Comparison of ENCODE assay signal across 8 mouse cellular contexts in the genomic region with DNA sequence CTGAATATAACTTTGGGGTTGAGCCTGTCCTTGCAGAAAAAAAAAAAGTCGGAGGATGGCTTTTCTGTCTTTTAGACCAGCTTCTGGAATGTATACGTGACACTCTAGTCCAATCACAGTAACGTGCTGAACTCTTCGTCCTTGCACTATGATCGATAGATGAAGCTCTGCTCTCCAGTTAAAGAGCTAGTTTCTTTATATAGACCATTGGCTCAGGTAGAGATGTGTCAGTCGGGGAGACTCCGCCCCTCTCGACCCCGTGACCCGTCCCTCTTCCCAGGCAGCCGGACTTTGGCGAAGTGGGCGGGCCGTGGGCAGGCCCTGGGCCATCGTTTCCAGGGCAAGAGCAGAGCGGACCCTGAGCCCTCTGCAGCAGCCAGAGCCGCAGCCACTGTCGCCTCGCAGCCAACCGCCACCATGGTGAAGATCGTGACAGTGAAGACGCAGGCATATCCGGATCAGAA. TPM values are rescaled to one million over a fixed set of nuclear protein-coding genes. Genes with fewer than 3 reads are reported as not detected.
A peak's percentile ranks its signal among the peaks of the same experiment; 100 is the strongest.
DNase-seq lines count a peak whose midpoint lies in the region; ATAC-seq and TF ChIP-seq lines count a peak whose summit lies in the region.

A gene (plus strand): TSS at position 266 of the 464 bp plus-strand sequence.

- intact Hi-C loops in left cerebral cortex, postnatal 10 days (cut with DNase I) = no loop called here

- DNase-seq in neural tube, embryonic 11.5 days (ENCODE audit: low spot score) = peak; percentile 78
- DNase-seq in neural tube, embryonic 10.5 days (ENCODE audit: extremely low spot score, low spot score) = no peak
- no peak for DNase-seq in gonadal fat pad, adult 2 months (ENCODE audit: low read depth)
- DNase-seq in left cerebral cortex, postnatal 10 days (ENCODE audit: extremely low spot score in 1 of 2, low spot score in 2 of 2) = peak in 1 of 2 experiments; percentile 90
- peak; percentile 33 to 78 for DNase-seq in spleen, adult 2 months (ENCODE audit: low read depth in 1 of 2, low spot score in 2 of 2)

- no peaks in the 10 kb centered on the region for H3K27me3 ChIP-seq in neural tube, embryonic 11.5 days (ENCODE audit: control insufficient read depth, insufficient read depth, low read length)
- no peaks in the 10 kb centered on the region for H3K27me3 ChIP-seq in intestine, embryonic 15.5 days (replicated peaks)
- no peaks in the 10 kb centered on the region for H3K27me3 ChIP-seq in megakaryocyte, embryonic 14.5 days (replicated peaks)
- H3K27me3 ChIP-seq in spleen, adult 2 months (ENCODE audit: control insufficient read depth, insufficient read depth, low read length) = no peaks in the 10 kb centered on the region

- ATAC-seq in neural tube, embryonic 11.5 days (ENCODE audit: insufficient read depth, low FRiP score, low TSS enrichment) = peak; percentile 80
- peak; percentile 92 for ATAC-seq in intestine, embryonic 15.5 days

- no peaks in the 10 kb centered on the region for H3K36me3 ChIP-seq in neural tube, embryonic 11.5 days (ENCODE audit: control insufficient read depth, insufficient read depth, low read length)
- H3K36me3 ChIP-seq in intestine, embryonic 15.5 days = no peaks in the 10 kb centered on the region
- H3K36me3 ChIP-seq in megakaryocyte, embryonic 14.5 days (replicated peaks; ENCODE audit: low read length) = peaks cover 29% of the 10 kb centered on the region
- H3K36me3 ChIP-seq in spleen, adult 2 months (ENCODE audit: control insufficient read depth, insufficient read depth, low read length) = no peaks in the 10 kb centered on the region

- H3K9ac ChIP-seq in neural tube, embryonic 11.5 days (ENCODE audit: low read length) = peak within 1 kb of the TSS; percentile 55
- peak within 1 kb of the TSS; percentile 77 for H3K9ac ChIP-seq in intestine, embryonic 15.5 days

- no peak for TF ChIP-seq CTCF in cortical plate, adult 2 months (IDR thresholded peaks at IDR 0.05; ENCODE audit: extremely low read depth, insufficient read depth, low read length)
- no peak for TF ChIP-seq CTCF in spleen, adult 2 months (IDR thresholded peaks at IDR 0.05; ENCODE audit: extremely low read depth, insufficient read depth, insufficient read length, insufficient replicate concordance)

- H3K27ac ChIP-seq in neural tube, embryonic 11.5 days (ENCODE audit: low read depth, low read length) = peak within 1 kb of the TSS; percentile 68
- H3K27ac ChIP-seq in cortical plate, adult 2 months (ENCODE audit: insufficient read depth, low read length) = peak within 1 kb of the TSS; percentile 90
- H3K27ac ChIP-seq in intestine, embryonic 15.5 days = peak within 1 kb of the TSS; percentile 99
- peak within 1 kb of the TSS; percentile 63 for H3K27ac ChIP-seq in spleen, adult 2 months (ENCODE audit: insufficient read depth, low read length)

- peak; percentile 61; the same call in 1 of the 2 replicates for TF ChIP-seq POLR2A in cortical plate, adult 2 months (IDR thresholded peaks at IDR 0.05; ENCODE audit: extremely low read depth, insufficient read depth, low read length)
- TF ChIP-seq POLR2A in spleen, adult 2 months (IDR thresholded peaks at IDR 0.05; ENCODE audit: low read depth, low read length) = no peak; the same call in 1 of the 2 replicates

- peak within 1 kb of the TSS; percentile 76 for H3K4me2 ChIP-seq in neural tube, embryonic 11.5 days (ENCODE audit: low read depth)
- peak within 1 kb of the TSS; percentile 91 for H3K4me2 ChIP-seq in intestine, embryonic 15.5 days (replicated peaks)

- 4% methylated on average over 23 of the region's 23 CpGs for WGBS in neural tube, embryonic 11.5 days
- 2% methylated on average over 23 of the region's 23 CpGs for WGBS in intestine, embryonic 15.5 days
- WGBS in spleen, adult 2 months = 2% methylated on average over 23 of the region's 23 CpGs

- peaks cover 3% of the 10 kb centered on the region; the same call in 1 of the 2 replicates for H3K4me1 ChIP-seq in neural tube, embryonic 11.5 days (ENCODE audit: control insufficient read depth, insufficient read depth, low read length)
- peaks cover 4% of the 10 kb centered on the region; the same call in 1 of the 2 replicates for H3K4me1 ChIP-seq in cortical plate, adult 2 months (ENCODE audit: control insufficient read depth, insufficient read depth, low read length)
- peaks cover 11% of the 10 kb centered on the region for H3K4me1 ChIP-seq in intestine, embryonic 15.5 days (replicated peaks)
- H3K4me1 ChIP-seq in megakaryocyte, embryonic 14.5 days = peaks cover 76% of the 10 kb centered on the region
- H3K4me1 ChIP-seq in spleen, adult 2 months (ENCODE audit: control insufficient read depth, insufficient read depth, insufficient read length) = no peaks in the 10 kb centered on the region

- H3K9me3 ChIP-seq in neural tube, embryonic 11.5 days (ENCODE audit: control insufficient read depth, low read length) = no peaks in the 10 kb centered on the region
- H3K9me3 ChIP-seq in intestine, embryonic 15.5 days = no peaks in the 10 kb centered on the region
- H3K9me3 ChIP-seq in megakaryocyte, embryonic 14.5 days = no peaks in the 10 kb centered on the region

- peak within 1 kb of the TSS; percentile 59 for H3K4me3 ChIP-seq in neural tube, embryonic 11.5 days (ENCODE audit: low read depth, low read length)
- peak within 1 kb of the TSS; percentile 95 for H3K4me3 ChIP-seq in cortical plate, adult 2 months (ENCODE audit: insufficient read depth, low read length)
- peak within 1 kb of the TSS; percentile 71 for H3K4me3 ChIP-seq in intestine, embryonic 15.5 days (replicated peaks)
- peak within 1 kb of the TSS; percentile 99 for H3K4me3 ChIP-seq in megakaryocyte, embryonic 14.5 days (replicated peaks)
- H3K4me3 ChIP-seq in spleen, adult 2 months (ENCODE audit: extremely low read depth, insufficient read depth, insufficient read length) = peak within 1 kb of the TSS; percentile 95

RNA-seq across cellular contexts. Expression of the gene that starts here (rescaled TPM):
- polyA plus RNA-seq in neural tube, embryonic 11.5 days (2014; fragmentation: Nextera tagmentation; extraction: Ambion mirVana) = 52.1 and 54.7 TPM in 2 replicates
- polyA plus RNA-seq in cortical plate, adult 2 months (2012; rRNA removed) = 60.8 and 61.0 TPM in 2 replicates
- 115 and 124 TPM in 2 replicates for polyA plus RNA-seq in gonadal fat pad, adult 2 months (2012; rRNA removed)
- 193 and 195 TPM in 2 replicates for polyA plus RNA-seq in intestine, embryonic 15.5 days (2015; fragmentation: Nextera tagmentation; extraction: Ambion mirVana)
- 10 to 100 TPM; 39.6 to 43.4 TPM for total RNA-seq in left cerebral cortex, postnatal 10 days (2021)
- 20.2 and 35.7 TPM in 2 replicates for polyA plus RNA-seq in megakaryocyte, embryonic 14.5 days (2012; ENCODE audit: insufficient read depth, low replicate concordance)
- 11.7 and 12.3 TPM in 2 replicates for polyA plus RNA-seq in spleen, adult 2 months (2012; rRNA removed)

Comparison
In these comparisons a context has a peak if more than half of its experiments do, and no peak if none do; other contexts are left out.
1. DNase-seq: peak in neural tube, embryonic 11.5 days (single experiment) and spleen, adult 2 months (2 of 2); none in neural tube, embryonic 10.5 days (single experiment) and gonadal fat pad, adult 2 months (single experiment).
2. Peak in every context shown above with its lines, with median percentiles within 50 percentile points of each other: H3K27ac ChIP-seq and H3K4me3 ChIP-seq.